Mouse (Mus musculus) heart, embryonic 10.5 days (tissue): ENCODE measurements around the gene Pnpla6. TPM values are rescaled to one million over a fixed set of nuclear protein-coding genes. Genes with fewer than 3 reads are reported as not detected.
A peak's percentile ranks its signal among the peaks of the same experiment; 100 is the strongest.

Source experiments
- DNase-seq: peaks from one replicate; pipeline ENCODE4 v3.0.0-alpha.2; 2017; ENCODE audit warnings: low spot score
- H3K27ac ChIP-seq: fragments of 300-500 bp; sonication (generic); 2 replicates; pipeline ENCODE4 v1.5.1; 2016; ENCODE audit warnings: mild to moderate bottlenecking
- H3K27me3 ChIP-seq: fragments of 300-500 bp; sonication (generic); 2 replicates; pipeline ENCODE4 v1.6.1; 2016; ENCODE audit warnings: mild to moderate bottlenecking; ENCODE audit not compliant: poor library complexity, insufficient read depth, severe bottlenecking
- H3K36me3 ChIP-seq: fragments of 300-500 bp; sonication (generic); 2 replicates; pipeline ENCODE4 v1.6.1; 2016; ENCODE audit warnings: mild to moderate bottlenecking, moderate library complexity
- H3K4me1 ChIP-seq: fragments of 300-500 bp; sonication (generic); 2 replicates; pipeline ENCODE4 v1.6.1; 2016; ENCODE audit warnings: mild to moderate bottlenecking
- H3K4me3 ChIP-seq: fragments of 300-500 bp; sonication (generic); 2 replicates; pipeline ENCODE4 v1.5.1; 2016; ENCODE audit warnings: mild to moderate bottlenecking, moderate library complexity
- H3K9me3 ChIP-seq: fragments of 300-500 bp; sonication (generic); 2 replicates; pipeline ENCODE4 v1.6.1; 2016; ENCODE audit warnings: mild to moderate bottlenecking, moderate library complexity
- WGBS: fragments of 180-500 bp; shearing (Covaris S2); methylation state at CpG from one replicate; pipeline ENCODE4 v1.1.7; 2016; 5-methylcytosine and 5-hydroxymethylcytosine counted together
- polyA plus RNA-seq: library from polyadenylated mRNA; unstranded; fragments of >200 nt; fragmentation: Nextera tagmentation; extraction: Ambion mirVana; gene quantifications from 2 replicates; pipeline ENCODE4 v1.2.1, GENCODE M21; 2016

Gene Pnpla6
- polyA plus RNA-seq, 1 experiment from 2014 or later: 19.7 TPM

- Histone ChIP-seq H3K4me1 (peaks cover 10% of the 10 kb centered on the region; the same call in 1 of the 2 replicates), H3K36me3 (peaks cover 35% of the 10 kb centered on the region), H3K9me3 (no peaks in the 10 kb centered on the region), H3K27me3 (no peaks in the 10 kb centered on the region), H3K27ac (peak overlapping the region; percentile 87), H3K4me3 (peak overlapping the region; percentile 77)
- under 1% methylated on average over 36 of the region's 36 CpGs for WGBS
- peak; percentile 99 for DNase-seq
Measured at GRCm38 (mm10) chr8:3516450-3517116, 1.4 kb downstream of the Pnpla6 start.

GRCm38 (mm10) chr8:3517117-3517495 lies 1.9 kb downstream of the Pnpla6 start:
- Histone ChIP-seq H3K27me3 (no peaks in the 10 kb centered on the region), H3K4me1 (peaks cover 10% of the 10 kb centered on the region; the same call in 1 of the 2 replicates), H3K36me3 (peaks cover 34% of the 10 kb centered on the region), H3K27ac (peak overlapping the region; percentile 87), H3K9me3 (no peaks in the 10 kb centered on the region), H3K4me3 (peak overlapping the region; percentile 77)
- 4% methylated on average over 16 of the region's 16 CpGs for WGBS
- no peak for DNase-seq

GRCm38 (mm10) chr8:3522007-3522697 lies 7.0 kb downstream of the Pnpla6 start:
- WGBS: 83% methylated on average over 13 of the region's 13 CpGs
- no peaks in the 10 kb centered on the region for H3K27me3 ChIP-seq
- H3K4me3 ChIP-seq: no peak overlapping the region
- H3K36me3 ChIP-seq: peaks cover 46% of the 10 kb centered on the region
- H3K27ac ChIP-seq: no peak overlapping the region
- H3K4me1 ChIP-seq: peaks cover under 1% of the 10 kb centered on the region; the same call in 1 of the 2 replicates
- no peaks in the 10 kb centered on the region for H3K9me3 ChIP-seq
- no peak for DNase-seq

- Histone ChIP-seq H3K36me3 (peaks cover 33% of the 10 kb centered on the region), H3K9me3 (no peaks in the 10 kb centered on the region), H3K27me3 (no peaks in the 10 kb centered on the region), H3K4me3 (no peak overlapping the region), H3K4me1 (no peaks in the 10 kb centered on the region), H3K27ac (no peak overlapping the region)
- DNase-seq: peak; percentile 70
- WGBS: 75% methylated on average over 5 of the region's 5 CpGs
Measured at GRCm38 (mm10) chr8:3530816-3531215, 15.6 kb downstream of the Pnpla6 start.

GRCm38 (mm10) chr8:3531936-3532335 lies 16.8 kb downstream of the Pnpla6 start:
- H3K4me1 ChIP-seq: no peaks in the 10 kb centered on the region
- no peaks in the 10 kb centered on the region for H3K9me3 ChIP-seq
- no peak overlapping the region for H3K27ac ChIP-seq
- 95% methylated on average over 18 of the region's 18 CpGs for WGBS
- peaks cover 35% of the 10 kb centered on the region for H3K36me3 ChIP-seq
- H3K4me3 ChIP-seq: no peak overlapping the region
- no peaks in the 10 kb centered on the region for H3K27me3 ChIP-seq
- DNase-seq: peak; percentile 70

- H3K9me3 ChIP-seq: no peaks in the 10 kb centered on the region
- no peak overlapping the region for H3K27ac ChIP-seq
- no peak overlapping the region for H3K4me3 ChIP-seq
- 49% methylated on average over 15 of the region's 15 CpGs for WGBS
- no peaks in the 10 kb centered on the region for H3K27me3 ChIP-seq
- H3K36me3 ChIP-seq: peaks cover 63% of the 10 kb centered on the region
- H3K4me1 ChIP-seq: no peaks in the 10 kb centered on the region
- DNase-seq: no peak
Measured at GRCm38 (mm10) chr8:3536053-3536841, 21.1 kb downstream of the Pnpla6 start.

- peaks cover 60% of the 10 kb centered on the region for H3K36me3 ChIP-seq
- 93% methylated on average over 9 of the region's 9 CpGs for WGBS
- H3K4me1 ChIP-seq: no peaks in the 10 kb centered on the region
- no peak for DNase-seq
- no peak overlapping the region for H3K27ac ChIP-seq
- no peaks in the 10 kb centered on the region for H3K9me3 ChIP-seq
- no peaks in the 10 kb centered on the region for H3K27me3 ChIP-seq
- H3K4me3 ChIP-seq: no peak overlapping the region
Measured at GRCm38 (mm10) chr8:3536940-3537339, 21.8 kb downstream of the Pnpla6 start.

GRCm38 (mm10) chr8:3537666-3538065 lies 22.5 kb downstream of the Pnpla6 start:
- Histone ChIP-seq H3K36me3 (peaks cover 61% of the 10 kb centered on the region), H3K4me1 (no peaks in the 10 kb centered on the region), H3K4me3 (no peak overlapping the region), H3K9me3 (no peaks in the 10 kb centered on the region), H3K27me3 (no peaks in the 10 kb centered on the region), H3K27ac (no peak overlapping the region)
- peak; percentile 72 for DNase-seq
- 95% methylated on average over 26 of the region's 26 CpGs for WGBS

GRCm38 (mm10) chr8:3539146-3539545 lies 24.0 kb downstream of the Pnpla6 start:
- Histone ChIP-seq H3K36me3 (peaks cover 75% of the 10 kb centered on the region), H3K4me3 (no peak overlapping the region)
- WGBS: 84% methylated on average over 7 of the region's 7 CpGs

GRCm38 (mm10) chr8:3540076-3540475 lies 24.9 kb downstream of the Pnpla6 start:
- Histone ChIP-seq H3K4me1 (no peaks in the 10 kb centered on the region), H3K9me3 (no peaks in the 10 kb centered on the region), H3K27me3 (no peaks in the 10 kb centered on the region), H3K36me3 (peaks cover 84% of the 10 kb centered on the region), H3K27ac (no peak overlapping the region), H3K4me3 (no peak overlapping the region)
- WGBS: 88% methylated on average over 4 of the region's 4 CpGs
- peak; percentile 51 for DNase-seq

More at GRCm38 (mm10) chr8:3539146-3539545, 24.0 kb downstream of the Pnpla6 start:
- no peaks in the 10 kb centered on the region for H3K4me1 ChIP-seq
- no peaks in the 10 kb centered on the region for H3K9me3 ChIP-seq
- H3K27me3 ChIP-seq: no peaks in the 10 kb centered on the region
- H3K27ac ChIP-seq: no peak overlapping the region
- DNase-seq: peak; percentile 63

- Histone ChIP-seq H3K9me3 (no peaks in the 10 kb centered on the region), H3K27ac (no peak overlapping the region), H3K36me3 (peaks cover 33% of the 10 kb centered on the region), H3K4me3 (no peak overlapping the region), H3K27me3 (no peaks in the 10 kb centered on the region), H3K4me1 (no peaks in the 10 kb centered on the region)
- DNase-seq: no peak
- WGBS: 88% methylated on average over 2 of the region's 2 CpGs
Measured at GRCm38 (mm10) chr8:3546511-3546910, 31.3 kb downstream of the Pnpla6 start.

GRCm38 (mm10) chr8:3552240-3552639 lies 37.1 kb downstream of the Pnpla6 start:
- Histone ChIP-seq H3K4me3 (no peak overlapping the region), H3K4me1 (no peaks in the 10 kb centered on the region), H3K9me3 (no peaks in the 10 kb centered on the region), H3K36me3 (no peaks in the 10 kb centered on the region), H3K27me3 (no peaks in the 10 kb centered on the region), H3K27ac (no peak overlapping the region)
- 91% methylated on average over 1 of the region's 1 CpGs for WGBS
- DNase-seq: no peak

- no peaks in the 10 kb centered on the region for H3K36me3 ChIP-seq
- no peak overlapping the region for H3K4me3 ChIP-seq
- no peaks in the 10 kb centered on the region for H3K27me3 ChIP-seq
- DNase-seq: peak; percentile 82
- no peaks in the 10 kb centered on the region for H3K9me3 ChIP-seq
- no peaks in the 10 kb centered on the region for H3K4me1 ChIP-seq
- 56% methylated on average over 4 of the region's 4 CpGs for WGBS
- no peak overlapping the region for H3K27ac ChIP-seq
Measured at GRCm38 (mm10) chr8:3556114-3556513, 40.9 kb downstream of the Pnpla6 start.
